Mouse (Mus musculus) lung, embryonic 15.5 days (tissue): ENCODE data around the gene Cacng5. TPM values are rescaled to one million over a fixed set of nuclear protein-coding genes. Genes with fewer than 3 reads are reported as not detected.

ENCODE experiments used
- ATAC-seq: fragments of 200-750 bp; cut with Nextera tagmentation; 2 replicates; pipeline ENCODE4 v1.8.0; 2017; ENCODE audit warnings: moderate number of reproducible peaks, borderline replicate concordance; ENCODE audit not compliant: low FRiP score, low TSS enrichment; ENCODE audit errors: extremely low read depth
- H3K27ac ChIP-seq: fragments of 300-500 bp; sonication (generic); 2 replicates; pipeline ENCODE4 v1.5.1; 2015; ENCODE audit warnings: moderate library complexity, mild to moderate bottlenecking, inconsistent platforms
- H3K27me3 ChIP-seq: fragments of 300-500 bp; sonication (generic); 2 replicates; pipeline ENCODE4 v1.6.1; 2015; ENCODE audit warnings: inconsistent platforms
- H3K36me3 ChIP-seq: fragments of 300-500 bp; sonication (generic); 2 replicates; pipeline ENCODE4 v1.6.1; 2015; ENCODE audit warnings: inconsistent platforms
- H3K4me1 ChIP-seq: fragments of 300-500 bp; sonication (generic); 2 replicates; pipeline ENCODE4 v1.6.1; 2015; ENCODE audit warnings: inconsistent platforms
- H3K4me2 ChIP-seq: fragments of 300-500 bp; sonication (generic); 2 replicates; pipeline ENCODE4 v1.6.1; 2015; ENCODE audit warnings: inconsistent platforms, mild to moderate bottlenecking, moderate library complexity
- H3K4me3 ChIP-seq: fragments of 300-500 bp; sonication (generic); 2 replicates; pipeline ENCODE4 v1.5.1; 2015; ENCODE audit warnings: mild to moderate bottlenecking, inconsistent platforms
- H3K9ac ChIP-seq: fragments of 300-500 bp; sonication (generic); 2 replicates; pipeline ENCODE4 v1.6.1; 2015; ENCODE audit warnings: inconsistent platforms
- H3K9me3 ChIP-seq: fragments of 300-500 bp; sonication (generic); 2 replicates; pipeline ENCODE4 v1.6.1; 2016; ENCODE audit warnings: inconsistent platforms
- WGBS: fragments of 180-500 bp; shearing (Covaris S2); methylation state at CpG from one replicate; pipeline ENCODE4 v1.1.7; 2015; 5-methylcytosine and 5-hydroxymethylcytosine counted together
- polyA plus RNA-seq: library from polyadenylated mRNA; unstranded; fragments of >200 nt; fragmentation: Nextera tagmentation; extraction: Ambion mirVana; gene quantifications from 2 replicates; pipeline ENCODE4 v1.2.1, GENCODE M21; 2015

Gene Cacng5
- polyA plus RNA-seq, 1 experiment from 2014 or later = 0.20 TPM

DNA sequence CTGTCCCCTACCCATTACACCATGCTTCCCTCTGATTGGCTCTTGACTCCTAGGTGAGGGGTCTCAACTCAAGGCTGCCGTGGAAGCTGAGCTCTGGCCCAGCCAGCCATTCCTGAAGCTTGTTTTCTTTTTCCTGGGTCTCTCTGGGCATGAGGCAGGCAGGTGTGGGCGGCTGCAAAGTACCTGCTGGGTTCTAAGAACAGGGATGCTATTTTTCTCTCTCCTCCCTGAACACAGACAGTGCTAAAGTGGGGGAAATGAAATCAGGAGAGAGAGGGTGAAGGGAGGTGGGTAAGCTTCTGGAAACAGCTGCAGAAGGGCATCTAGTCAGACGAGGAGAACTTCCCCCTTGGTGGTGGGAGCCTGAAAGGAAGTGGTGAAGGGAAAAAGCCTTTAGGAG is 14.9 kb upstream of the Cacng5 start:
- Histone ChIP-seq H3K4me3 (no peak overlapping the region), H3K9me3 (no peaks in the 10 kb centered on the region), H3K36me3 (no peaks in the 10 kb centered on the region), H3K27me3 (no peaks in the 10 kb centered on the region), H3K4me1 (no peaks in the 10 kb centered on the region), H3K27ac (no peak overlapping the region), H3K9ac (no peak overlapping the region), H3K4me2 (no peak overlapping the region)
- WGBS = 51% methylated on average over 3 of the region's 3 CpGs
- no peak for ATAC-seq

DNA sequence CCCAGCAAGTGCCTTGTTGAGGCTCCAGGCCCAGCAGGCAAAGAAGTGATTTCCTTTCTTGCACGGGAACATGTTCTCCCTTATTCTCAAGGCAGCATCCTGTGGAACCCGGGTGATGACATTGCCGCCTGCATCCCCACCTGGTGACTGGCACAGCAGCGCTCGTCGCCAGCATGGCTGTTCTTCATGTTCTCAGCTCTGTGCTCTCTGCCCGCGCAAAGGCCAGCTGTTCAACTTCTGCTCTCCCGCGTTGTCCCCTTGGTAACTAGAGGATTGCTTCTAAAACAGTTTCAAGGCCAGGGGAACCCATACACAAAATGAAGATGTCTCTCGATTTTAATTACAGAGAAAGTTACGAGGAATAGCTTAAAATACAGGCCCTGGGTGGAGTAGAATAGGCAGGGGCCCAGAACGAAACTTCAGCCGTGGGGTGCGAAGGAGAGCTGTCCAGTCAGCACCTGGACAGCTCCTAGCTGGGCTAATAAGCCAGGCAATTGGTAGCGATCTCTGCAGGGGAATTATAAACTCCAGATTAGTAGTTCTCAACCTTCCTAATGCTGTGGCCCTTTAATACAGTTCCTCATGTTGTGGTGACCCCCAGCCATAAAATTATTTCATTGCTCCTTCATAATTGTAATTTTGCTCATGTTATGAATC is 5.1 kb upstream of the Cacng5 start:
- no peak overlapping the region for H3K9ac ChIP-seq
- no peaks in the 10 kb centered on the region for H3K9me3 ChIP-seq
- WGBS = 36% methylated on average over 16 of the region's 16 CpGs
- H3K4me2 ChIP-seq = no peak overlapping the region
- no peak overlapping the region for H3K4me3 ChIP-seq
- no peak overlapping the region for H3K27ac ChIP-seq
- no peak for ATAC-seq
- no peaks in the 10 kb centered on the region for H3K36me3 ChIP-seq
- H3K4me1 ChIP-seq = no peaks in the 10 kb centered on the region
- peaks cover 16% of the 10 kb centered on the region; the same call in 1 of the 2 replicates for H3K27me3 ChIP-seq

DNA sequence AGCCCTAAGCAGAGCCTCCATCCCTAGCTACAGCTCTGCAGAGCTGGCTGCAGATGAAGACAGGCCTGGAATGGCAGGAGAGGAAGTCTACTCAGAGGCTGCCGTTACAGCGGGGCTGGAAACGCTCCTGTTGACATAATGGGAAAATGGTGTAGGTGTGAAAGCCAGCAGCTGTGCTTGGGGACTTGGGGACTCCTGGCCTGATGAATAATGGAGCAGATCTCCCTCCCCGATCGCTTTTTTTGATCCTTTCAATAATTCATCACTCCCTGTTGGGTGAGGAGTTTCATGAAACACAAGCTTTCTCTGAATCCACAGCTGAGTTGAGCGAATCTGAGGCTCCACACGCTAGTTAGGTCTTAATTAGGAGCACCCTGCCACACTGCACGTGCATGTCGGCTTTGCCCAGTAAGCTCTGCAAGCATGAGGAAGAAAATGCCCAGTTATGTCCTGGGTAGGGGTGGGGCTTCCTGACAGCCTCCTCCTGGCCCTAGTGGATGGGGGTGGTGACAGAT is 2.9 kb upstream of the Cacng5 start:
- peaks cover 30% of the 10 kb centered on the region; the same call in 1 of the 2 replicates for H3K27me3 ChIP-seq

DNA sequence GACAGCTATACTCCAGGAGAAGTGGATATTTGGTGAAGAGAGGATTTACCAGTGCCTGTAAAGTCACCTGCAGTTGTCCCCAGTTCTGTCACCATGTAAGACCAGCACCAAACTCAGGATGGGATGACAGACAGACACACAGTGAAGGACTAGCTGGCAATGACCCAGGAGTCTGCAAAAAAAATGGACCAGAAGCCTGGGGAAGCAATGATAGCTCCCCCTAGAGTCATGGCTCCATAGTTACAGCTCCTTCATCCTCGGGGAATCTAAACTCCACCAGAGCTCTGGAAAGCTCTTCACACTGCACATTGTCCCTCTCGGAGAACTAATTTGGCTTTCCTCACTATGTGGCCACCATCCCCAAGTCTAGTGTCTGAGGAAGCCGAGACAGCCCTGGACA is 1.5 kb downstream of the Cacng5 start:
- Histone ChIP-seq H3K4me2 (no peak overlapping the region), H3K4me1 (0 out of 2 replicates have a peak, but pooled peaks cover 5% of the 10 kb centered on the region), H3K9me3 (no peaks in the 10 kb centered on the region), H3K36me3 (no peaks in the 10 kb centered on the region), H3K27ac (no peak overlapping the region), H3K9ac (no peak overlapping the region), H3K4me3 (no peak overlapping the region), H3K27me3 (peaks cover 30% of the 10 kb centered on the region; the same call in 1 of the 2 replicates)
- 55% methylated on average over 3 of the region's 3 CpGs for WGBS
- ATAC-seq = no peak

More for the DNA sequence above, 2.9 kb upstream of the Cacng5 start:
- H3K4me1 ChIP-seq = 0 out of 2 replicates have a peak, but pooled peaks cover 5% of the 10 kb centered on the region
- H3K4me2 ChIP-seq = no peak overlapping the region
- H3K9ac ChIP-seq = no peak overlapping the region
- H3K27ac ChIP-seq = no peak overlapping the region
- no peaks in the 10 kb centered on the region for H3K36me3 ChIP-seq
- H3K4me3 ChIP-seq = no peak overlapping the region
- 53% methylated on average over 9 of the region's 9 CpGs for WGBS
- H3K9me3 ChIP-seq = no peaks in the 10 kb centered on the region
- ATAC-seq = no peak

DNA sequence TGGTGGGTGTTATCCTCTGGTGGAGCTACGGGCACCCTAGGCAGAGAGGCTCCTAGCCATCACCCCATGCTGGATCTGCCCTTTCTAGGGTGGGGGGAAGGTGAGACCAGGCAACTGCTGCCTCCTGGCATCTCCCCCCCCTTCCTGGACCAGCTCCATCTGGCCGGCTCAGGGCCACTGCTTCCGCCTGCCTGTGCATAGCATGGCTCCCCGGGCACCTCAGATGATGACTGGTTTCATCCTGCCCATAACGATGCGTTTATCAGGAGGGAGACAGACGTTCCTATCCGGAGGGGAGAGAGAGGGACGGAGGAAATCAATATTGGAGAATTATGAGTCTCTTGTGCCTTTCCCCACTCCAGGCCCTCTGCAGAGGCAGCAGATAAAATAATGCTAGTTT is 9.5 kb downstream of the Cacng5 start:
- H3K4me3 ChIP-seq = no peak overlapping the region
- H3K4me2 ChIP-seq = no peak overlapping the region
- no peaks in the 10 kb centered on the region for H3K9me3 ChIP-seq
- H3K9ac ChIP-seq = no peak overlapping the region
- WGBS = 70% methylated on average over 9 of the region's 9 CpGs
- H3K4me1 ChIP-seq = no peaks in the 10 kb centered on the region
- ATAC-seq = no peak
- H3K27me3 ChIP-seq = no peaks in the 10 kb centered on the region
- no peaks in the 10 kb centered on the region for H3K36me3 ChIP-seq
- no peak overlapping the region for H3K27ac ChIP-seq

DNA sequence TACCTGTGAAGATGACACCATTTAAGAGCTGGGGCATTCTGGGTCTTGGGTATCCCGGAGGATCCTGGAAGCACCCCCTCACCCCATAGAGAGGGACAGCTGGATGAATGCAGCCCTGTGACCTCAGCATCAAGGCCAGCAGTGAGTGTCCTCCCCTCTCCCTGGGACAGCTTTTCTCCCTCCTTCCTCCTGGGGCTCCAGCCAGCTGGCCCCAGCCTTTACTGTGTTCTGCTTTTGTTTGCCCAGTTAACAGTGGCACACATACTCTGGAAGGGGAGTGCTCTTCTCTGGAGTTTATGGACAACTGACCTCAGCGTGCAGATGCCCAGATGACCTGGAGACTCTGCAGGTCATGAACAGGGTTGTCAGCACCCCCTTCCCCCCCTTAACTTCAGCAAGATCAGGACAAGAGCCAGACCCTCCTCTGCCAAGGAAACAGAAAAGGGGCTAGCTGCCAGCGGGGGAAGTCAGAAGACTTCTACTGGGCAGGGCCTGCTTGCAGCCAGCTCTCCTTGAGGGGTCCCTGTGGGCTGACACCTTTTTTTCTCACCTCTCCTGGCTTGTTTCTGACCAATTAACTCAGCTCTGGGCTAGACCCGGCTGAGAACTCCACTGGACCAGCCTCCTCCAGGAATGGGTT is 10.8 kb downstream of the Cacng5 start:
- Histone ChIP-seq H3K4me3 (no peak overlapping the region), H3K9me3 (no peaks in the 10 kb centered on the region), H3K4me1 (no peaks in the 10 kb centered on the region), H3K27ac (no peak overlapping the region), H3K9ac (no peak overlapping the region), H3K36me3 (no peaks in the 10 kb centered on the region), H3K27me3 (no peaks in the 10 kb centered on the region), H3K4me2 (no peak overlapping the region)
- no peak for ATAC-seq
- WGBS = 12% methylated on average over 4 of the region's 4 CpGs

DNA sequence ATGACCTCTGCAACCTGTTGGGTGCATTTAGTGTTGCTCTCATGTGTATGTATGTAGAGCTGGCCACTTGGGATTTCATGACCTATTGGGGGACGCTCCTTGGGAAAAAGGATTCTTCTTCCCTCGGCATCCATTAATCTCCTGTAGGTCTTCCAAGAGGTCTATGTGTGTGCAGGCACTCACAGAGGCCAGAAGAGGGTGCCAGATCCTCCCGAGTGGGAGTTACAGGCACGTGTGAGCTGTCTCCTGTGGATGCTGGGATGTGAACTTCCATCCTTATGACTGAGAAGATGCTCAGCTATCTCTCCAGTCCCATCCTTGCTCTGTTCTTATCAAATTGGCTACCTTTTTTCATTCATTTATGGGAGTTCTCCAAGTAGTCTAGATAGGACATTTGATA is 14.4 kb downstream of the Cacng5 start:
- WGBS = 36% methylated on average over 4 of the region's 4 CpGs
- Histone ChIP-seq H3K36me3 (no peaks in the 10 kb centered on the region), H3K27me3 (no peaks in the 10 kb centered on the region), H3K4me3 (no peak overlapping the region), H3K9me3 (no peaks in the 10 kb centered on the region), H3K27ac (no peak overlapping the region), H3K9ac (no peak overlapping the region), H3K4me1 (no peaks in the 10 kb centered on the region), H3K4me2 (no peak overlapping the region)
- ATAC-seq = no peak

DNA sequence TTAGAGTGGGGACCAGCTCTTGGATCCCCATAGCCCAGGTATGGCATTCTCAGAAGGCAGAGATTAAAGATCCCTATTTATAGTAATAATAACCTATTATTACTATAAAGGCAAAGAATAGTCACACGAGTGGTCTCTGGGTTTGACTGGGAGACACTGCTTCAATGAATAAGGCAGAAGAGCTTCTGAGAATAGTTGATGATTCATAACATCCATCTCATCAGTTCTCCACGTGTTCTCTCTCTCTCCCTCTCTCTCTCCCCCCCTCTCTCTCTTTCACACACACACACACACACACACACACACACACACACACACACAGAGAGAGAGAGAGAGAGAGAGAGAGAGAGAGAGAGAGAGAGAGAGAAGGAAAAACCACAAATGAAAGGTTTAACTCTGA is 16.2 kb downstream of the Cacng5 start:
- Histone ChIP-seq H3K36me3 (no peaks in the 10 kb centered on the region), H3K27ac (no peak overlapping the region), H3K27me3 (no peaks in the 10 kb centered on the region), H3K9me3 (no peaks in the 10 kb centered on the region), H3K4me1 (no peaks in the 10 kb centered on the region), H3K9ac (no peak overlapping the region), H3K4me3 (no peak overlapping the region), H3K4me2 (no peak overlapping the region)
- no peak for ATAC-seq
- WGBS = 52% methylated on average over 2 of the region's 2 CpGs

DNA sequence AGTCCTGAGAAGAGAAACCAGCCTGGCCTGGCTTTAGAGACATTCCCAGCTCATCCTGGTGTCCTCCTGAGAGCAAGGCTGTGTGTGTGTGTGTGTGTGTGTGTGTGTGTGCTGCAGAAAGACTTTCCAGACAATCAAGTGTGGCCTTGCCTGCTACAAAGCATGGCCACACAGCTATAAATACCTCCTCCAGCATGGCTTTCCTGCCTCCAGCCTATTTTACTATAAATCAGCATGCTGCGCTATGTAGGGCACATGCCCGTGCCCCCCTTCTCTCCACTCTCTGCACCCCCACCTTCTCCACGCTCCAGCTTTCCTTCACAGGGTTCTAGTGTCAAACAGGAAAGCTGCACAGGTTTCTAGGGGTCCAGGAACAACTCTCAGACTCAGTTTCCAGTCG is 19.2 kb downstream of the Cacng5 start:
- H3K4me2 ChIP-seq = no peak overlapping the region
- no peaks in the 10 kb centered on the region for H3K36me3 ChIP-seq
- H3K9ac ChIP-seq = no peak overlapping the region
- H3K27me3 ChIP-seq = no peaks in the 10 kb centered on the region
- 58% methylated on average over 4 of the region's 4 CpGs for WGBS
- no peak overlapping the region for H3K4me3 ChIP-seq
- no peak for ATAC-seq
- no peaks in the 10 kb centered on the region for H3K4me1 ChIP-seq
- no peak overlapping the region for H3K27ac ChIP-seq
- H3K9me3 ChIP-seq = no peaks in the 10 kb centered on the region

DNA sequence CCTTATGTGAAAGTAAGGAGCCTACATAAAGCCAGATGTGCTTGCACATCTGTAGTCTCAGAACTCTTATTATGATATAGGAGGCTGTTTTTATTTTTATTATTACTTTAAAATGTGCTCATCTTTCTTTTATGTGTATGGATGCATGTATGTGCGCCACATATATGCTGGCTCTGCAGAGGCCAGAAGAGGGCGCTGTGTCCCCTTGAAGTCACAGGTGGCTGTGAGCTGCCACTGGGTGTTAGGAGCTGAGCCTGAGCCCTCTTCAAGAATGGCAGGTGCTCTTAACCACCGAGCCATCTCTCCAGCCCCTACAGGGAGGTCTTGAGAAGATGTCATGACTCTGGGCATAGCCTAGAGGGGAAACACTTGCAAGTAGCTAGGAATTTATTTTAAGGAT is 23.5 kb downstream of the Cacng5 start:
- Histone ChIP-seq H3K9me3 (no peaks in the 10 kb centered on the region), H3K4me2 (no peak overlapping the region), H3K36me3 (no peaks in the 10 kb centered on the region), H3K27ac (no peak overlapping the region), H3K9ac (no peak overlapping the region), H3K27me3 (no peaks in the 10 kb centered on the region), H3K4me3 (no peak overlapping the region), H3K4me1 (no peaks in the 10 kb centered on the region)
- whole genome bisulfite sequencing = 79% methylated on average over 3 of the region's 3 CpGs
- no peak for ATAC-seq

DNA sequence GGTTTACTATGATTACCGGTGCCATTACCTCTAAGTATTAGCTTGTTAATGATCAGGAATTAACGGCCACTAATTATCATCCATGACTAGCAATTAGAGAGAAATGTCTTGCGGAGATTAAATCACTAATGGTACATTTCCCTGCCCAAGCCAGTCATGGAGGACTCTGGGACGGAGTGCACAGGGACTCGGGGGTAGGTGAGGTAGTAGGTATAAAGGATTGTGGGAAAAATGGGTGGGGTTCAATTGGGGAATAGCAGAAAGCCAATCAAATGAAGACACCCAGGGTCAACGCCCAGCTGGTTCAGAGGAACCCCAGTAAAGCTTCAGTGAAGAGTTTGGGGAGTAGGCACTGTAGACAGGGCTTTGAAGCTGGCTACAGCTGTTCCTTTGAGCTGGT is 27.5 kb downstream of the Cacng5 start:
- no peak overlapping the region for H3K27ac ChIP-seq
- ATAC-seq = no peak
- no peak overlapping the region for H3K4me3 ChIP-seq
- no peak overlapping the region for H3K9ac ChIP-seq
- H3K4me2 ChIP-seq = no peak overlapping the region
- H3K4me1 ChIP-seq = no peaks in the 10 kb centered on the region
- no peaks in the 10 kb centered on the region for H3K9me3 ChIP-seq
- WGBS = 81% methylated on average over 6 of the region's 6 CpGs
- no peaks in the 10 kb centered on the region for H3K36me3 ChIP-seq
- H3K27me3 ChIP-seq = no peaks in the 10 kb centered on the region

DNA sequence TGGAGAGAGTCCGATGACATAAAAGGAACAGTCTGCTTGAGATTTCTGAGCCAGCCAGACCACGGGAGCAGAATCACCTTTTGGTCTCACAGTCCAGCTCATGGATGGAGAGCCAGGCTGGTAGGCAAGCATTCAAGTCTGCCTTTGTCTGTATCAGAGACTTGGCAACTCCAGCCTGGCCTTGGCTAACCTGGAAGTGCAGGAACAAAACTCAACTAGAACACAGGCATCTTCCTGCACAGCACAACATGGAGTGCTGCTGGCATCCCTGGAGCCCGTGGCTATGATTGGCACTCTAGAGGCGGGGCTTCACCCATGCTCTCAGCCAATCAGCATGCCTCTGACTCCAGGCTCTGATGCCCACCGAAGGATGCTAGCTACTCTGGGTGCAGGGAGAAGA is 38.0 kb downstream of the Cacng5 start:
- no peak for ATAC-seq
- H3K4me1 ChIP-seq = no peaks in the 10 kb centered on the region
- H3K4me2 ChIP-seq = no peak overlapping the region
- no peak overlapping the region for H3K27ac ChIP-seq
- H3K4me3 ChIP-seq = no peak overlapping the region
- H3K36me3 ChIP-seq = no peaks in the 10 kb centered on the region
- 62% methylated on average over 5 of the region's 5 CpGs for WGBS
- H3K9me3 ChIP-seq = no peaks in the 10 kb centered on the region
- H3K27me3 ChIP-seq = no peaks in the 10 kb centered on the region
- H3K9ac ChIP-seq = no peak overlapping the region
